Mouse (Mus musculus) large intestine, adult 2 months (tissue): ENCODE measurements at regions not wholly inside any gene's neighbourhood (a gene's known extent, or its start where the extent isn't known, plus 50 kb on each side); places are given as distances from the start of the nearest gene placed in this dataset.

ENCODE experiments used
- DNase-seq: peaks from one replicate; pipeline ENCODE4 v3.0.0-alpha.2; 2012; ENCODE audit warnings: low read depth, low spot score
- WGBS: fragments of 180-500 bp; shearing (Covaris S2); methylation state at CpG from one replicate; pipeline ENCODE4 v1.1.7; 2018; 5-methylcytosine and 5-hydroxymethylcytosine counted together

GRCm38 (mm10) chr10:61034056-61034455 is 55.1 kb upstream of the Pcbd1 start:
- WGBS, result 40% methylated on average over 6 of the region's 6 CpGs
- no peak for DNase-seq

- no peak for DNase-seq
- 73% methylated on average over 5 of the region's 5 CpGs for WGBS
Measured at GRCm38 (mm10) chr10:61028598-61028997, 60.5 kb upstream of the Pcbd1 start.

GRCm38 (mm10) chr10:61027215-61027614 is 61.9 kb upstream of the Pcbd1 start:
- DNase-seq, result no peak
- 71% methylated on average over 6 of the region's 6 CpGs for WGBS

GRCm38 (mm10) chr10:61025061-61025460 is 64.1 kb upstream of the Pcbd1 start:
- no peak for DNase-seq
- 71% methylated on average over 4 of the region's 4 CpGs for WGBS

- 15% methylated on average over 3 of the region's 3 CpGs for WGBS
Measured at GRCm38 (mm10) chr10:61024166-61024565, 65.0 kb upstream of the Pcbd1 start.

GRCm38 (mm10) chr10:61023431-61023830 is 65.7 kb upstream of the Pcbd1 start:
- DNase-seq, result no peak
- 27% methylated on average over 7 of the region's 7 CpGs for WGBS

More at GRCm38 (mm10) chr10:61024166-61024565, 65.0 kb upstream of the Pcbd1 start:
- DNase-seq, result no peak

GRCm38 (mm10) chr10:61019566-61019965 is 69.6 kb upstream of the Pcbd1 start:
- 9% methylated on average over 2 of the region's 2 CpGs for WGBS
- no peak for DNase-seq

GRCm38 (mm10) chr10:61012199-61012695 is 76.9 kb upstream of the Pcbd1 start:
- 79% methylated on average over 1 of the region's 1 CpGs for WGBS
- no peak for DNase-seq

GRCm38 (mm10) chr10:61010697-61011096 is 78.4 kb upstream of the Pcbd1 start:
- no peak for DNase-seq
- WGBS, result 66% methylated on average over 4 of the region's 4 CpGs

GRCm38 (mm10) chr10:61007403-61007802 is 81.7 kb upstream of the Pcbd1 start:
- 76% methylated on average over 3 of the region's 3 CpGs for WGBS
- DNase-seq, result no peak

- DNase-seq, result no peak
- WGBS, result 91% methylated on average over 22 of the region's 22 CpGs
Measured at GRCm38 (mm10) chr10:61001745-61002160, 87.4 kb upstream of the Pcbd1 start.

- DNase-seq, result no peak
- WGBS, result 54% methylated on average over 9 of the region's 9 CpGs
Measured at GRCm38 (mm10) chr10:60997393-60997792, 91.7 kb upstream of the Pcbd1 start.

- WGBS, result 82% methylated on average over 9 of the region's 9 CpGs
- DNase-seq, result no peak
Measured at GRCm38 (mm10) chr10:60995908-60996640, 93.1 kb upstream of the Pcbd1 start.

- no peak for DNase-seq
- WGBS, result 8% methylated on average over 10 of the region's 10 CpGs
Measured at GRCm38 (mm10) chr10:60985109-60985576, 104.0 kb upstream of the Pcbd1 start.

GRCm38 (mm10) chr10:60981770-60982169 is 107.4 kb upstream of the Pcbd1 start:
- WGBS, result 54% methylated on average over 6 of the region's 6 CpGs

GRCm38 (mm10) chr10:60973615-60974014 is 115.5 kb upstream of the Pcbd1 start:
- DNase-seq, result no peak
- 62% methylated on average over 2 of the region's 2 CpGs for WGBS

More at GRCm38 (mm10) chr10:60981770-60982169, 107.4 kb upstream of the Pcbd1 start:
- DNase-seq, result no peak

- no peak for DNase-seq
- 80% methylated on average over 10 of the region's 10 CpGs for WGBS
Measured at GRCm38 (mm10) chr10:60964843-60965242, 124.3 kb upstream of the Pcbd1 start.

GRCm38 (mm10) chr10:60957820-60958233 is 126.4 kb upstream of the Unc5b start:
- 37% methylated on average over 17 of the region's 17 CpGs for WGBS
- DNase-seq, result no peak

- no peak for DNase-seq
- WGBS, result 63% methylated on average over 9 of the region's 9 CpGs
Measured at GRCm38 (mm10) chr10:60955467-60955866, 124.1 kb upstream of the Unc5b start.

GRCm38 (mm10) chr10:60952495-60952894 is 121.1 kb upstream of the Unc5b start:
- 12% methylated on average over 7 of the region's 7 CpGs for WGBS

GRCm38 (mm10) chr10:60948983-60949677 is 117.7 kb upstream of the Unc5b start:
- WGBS, result 40% methylated on average over 7 of the region's 7 CpGs
- no peak for DNase-seq

More at GRCm38 (mm10) chr10:60952495-60952894, 121.1 kb upstream of the Unc5b start:
- no peak for DNase-seq
